Mouse (Mus musculus) cerebellum, adult 18-20 months (tissue): ENCODE results near the gene Iqgap3.
A peak's percentile ranks its signal among the peaks of the same experiment; 100 is the strongest.

Experiments used
- DNase-seq, 2 experiments: peaks; one replicate each; pipeline ENCODE4 v3.0.0; 2021

The Iqgap3 gene

DNA sequence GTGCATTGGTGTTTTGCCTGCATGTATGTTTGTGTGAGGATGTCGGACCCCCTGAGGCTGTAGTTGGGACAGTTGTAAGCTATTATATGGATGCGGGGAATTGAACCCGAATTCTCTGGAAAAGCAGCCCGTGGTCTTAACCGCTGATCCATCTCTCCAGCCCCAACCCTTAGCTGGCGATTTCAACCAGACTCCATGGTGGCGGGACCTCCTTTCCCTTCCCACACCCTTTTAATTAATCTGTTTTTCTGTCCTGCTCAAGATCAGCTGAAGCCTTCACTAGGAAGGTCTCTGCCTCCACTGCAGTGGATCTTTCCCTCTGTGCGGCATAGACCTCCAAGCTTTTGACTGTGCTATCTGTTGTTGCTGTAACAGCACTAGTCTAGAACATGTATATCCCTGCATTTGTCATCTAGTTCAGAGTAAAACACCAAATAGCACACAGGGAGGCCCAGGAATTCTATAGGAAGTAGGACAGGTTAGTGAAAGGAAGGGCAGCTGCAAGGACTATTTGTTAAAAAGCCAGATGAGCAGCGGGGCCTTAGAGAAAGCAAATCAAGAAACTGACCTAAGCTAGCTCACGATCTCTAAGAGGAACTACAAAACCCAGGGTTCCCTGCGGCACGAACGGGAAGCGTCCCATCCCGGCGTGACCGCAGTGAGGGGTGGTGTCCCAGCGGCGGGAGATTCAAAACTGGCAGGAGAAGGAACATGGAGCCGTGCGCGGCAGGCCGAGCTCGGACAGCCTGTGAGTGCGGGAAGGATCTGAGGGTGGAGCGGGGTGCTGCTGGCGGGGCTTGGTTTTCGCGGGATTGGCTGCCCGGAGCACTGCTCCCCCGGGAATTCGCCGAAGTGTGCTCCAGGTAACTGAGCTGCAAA is at the start of gene Iqgap3:
Gene Iqgap3, plus strand, starts transcription at position 627 of the 879 bp plus-strand sequence.
- DNase-seq, result peak; percentile 88 to 93

DNA sequence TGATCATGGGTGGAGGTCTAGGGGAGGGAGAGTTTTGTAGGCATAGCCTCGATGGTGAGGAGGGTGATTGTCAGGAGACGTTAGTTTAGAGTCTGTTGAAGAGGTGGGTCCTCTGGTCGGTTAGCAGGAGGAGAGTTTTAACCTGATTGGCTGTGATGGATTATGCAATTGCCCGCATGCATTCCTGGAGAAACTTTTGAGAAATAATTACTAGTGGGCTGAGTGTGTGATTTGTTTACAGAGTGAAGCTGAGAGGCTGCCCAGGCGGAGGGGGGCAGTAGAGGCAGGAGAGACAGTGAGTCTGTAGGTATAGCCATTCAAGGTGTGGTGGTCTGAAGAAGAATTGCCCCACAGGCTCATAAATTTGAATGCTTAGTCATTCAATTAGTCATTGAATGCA is 48.3 kb upstream of the Iqgap3 start:
- no peak for DNase-seq

- no peak for DNase-seq
These were observed 46.0 kb upstream of the Iqgap3 start for GRCm38 (mm10) chr3:88035561-88036293.

- DNase-seq, result peak; percentile 85 to 90
These were observed 38.9 kb upstream of the Iqgap3 start, which contains the start of gene Gpatch4 for GRCm38 (mm10) chr3:88042661-88043421. TSS of gene Gpatch4 (plus strand) at chr3:88043108.

GRCm38 (mm10) chr3:88049532-88049931 is 32.2 kb upstream of the Iqgap3 start:
- DNase-seq, result no peak

GRCm38 (mm10) chr3:88057030-88057429 is 24.7 kb upstream of the Iqgap3 start:
- DNase-seq, result no peak

- peak; percentile 84 to 87 for DNase-seq
These were observed 23.7 kb upstream of the Iqgap3 start, which contains the start of gene Naxe for GRCm38 (mm10) chr3:88057902-88058696. TSS of gene Naxe (minus strand) at chr3:88058495.

- no peak for DNase-seq
These were observed 13.4 kb upstream of the Iqgap3 start for GRCm38 (mm10) chr3:88068386-88068785.

GRCm38 (mm10) chr3:88071783-88072182 is 10.0 kb upstream of the Iqgap3 start:
- DNase-seq, result peak; percentile 86 to 91

DNA sequence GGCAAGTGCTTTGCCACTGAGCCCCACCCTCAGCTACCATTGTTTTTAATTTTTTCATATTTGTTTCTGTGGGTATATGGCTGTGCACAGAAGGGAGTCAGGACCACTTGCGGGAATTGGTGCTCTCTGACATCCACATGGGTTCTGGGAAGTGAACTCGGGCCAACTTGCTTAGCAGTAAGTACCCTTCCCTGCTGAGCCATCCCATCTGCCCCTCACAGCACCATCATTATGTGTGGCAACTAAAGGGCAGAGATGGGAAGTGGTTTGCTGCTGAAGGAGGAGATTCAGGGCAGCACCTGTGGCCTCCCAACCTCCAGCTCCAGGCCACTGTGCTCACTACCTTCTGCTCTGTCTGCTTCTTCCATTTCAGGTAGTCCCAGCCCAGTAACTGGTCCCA is 8.1 kb upstream of the Iqgap3 start:
- DNase-seq, result no peak

DNA sequence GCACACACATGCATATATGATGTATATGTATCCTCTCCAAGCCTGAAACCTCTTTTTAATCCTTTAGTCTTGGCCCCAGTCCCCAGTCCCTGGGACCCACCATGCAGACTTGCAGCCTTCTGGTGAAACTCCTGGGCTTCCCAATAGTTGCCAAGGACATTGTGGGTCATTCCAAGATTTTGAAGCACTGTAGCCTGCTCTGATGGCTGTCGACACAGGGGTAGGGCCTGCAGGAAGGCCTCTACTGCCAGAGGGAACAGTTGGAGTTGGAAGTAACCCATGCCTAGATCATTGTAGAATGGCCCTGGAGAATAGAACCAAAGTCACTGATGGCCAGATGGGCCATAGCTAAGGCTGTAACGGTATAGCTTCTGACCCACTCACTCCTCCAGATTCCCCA is 7.4 kb upstream of the Iqgap3 start:
- no peak for DNase-seq

- no peak for DNase-seq
These were observed 7.0 kb upstream of the Iqgap3 start for GRCm38 (mm10) chr3:88074766-88075165.

- DNase-seq, result no peak
These were observed 4.3 kb upstream of the Iqgap3 start for GRCm38 (mm10) chr3:88077441-88077840.

- DNase-seq, result no peak
These were observed 3.6 kb upstream of the Iqgap3 start, which contains the start of gene Ttc24 for GRCm38 (mm10) chr3:88078204-88078603. TSS of gene Ttc24 (minus strand) at chr3:88078304.

- no peak for DNase-seq
These were observed 450 bp downstream of the Iqgap3 start for GRCm38 (mm10) chr3:88082224-88082618.

DNA sequence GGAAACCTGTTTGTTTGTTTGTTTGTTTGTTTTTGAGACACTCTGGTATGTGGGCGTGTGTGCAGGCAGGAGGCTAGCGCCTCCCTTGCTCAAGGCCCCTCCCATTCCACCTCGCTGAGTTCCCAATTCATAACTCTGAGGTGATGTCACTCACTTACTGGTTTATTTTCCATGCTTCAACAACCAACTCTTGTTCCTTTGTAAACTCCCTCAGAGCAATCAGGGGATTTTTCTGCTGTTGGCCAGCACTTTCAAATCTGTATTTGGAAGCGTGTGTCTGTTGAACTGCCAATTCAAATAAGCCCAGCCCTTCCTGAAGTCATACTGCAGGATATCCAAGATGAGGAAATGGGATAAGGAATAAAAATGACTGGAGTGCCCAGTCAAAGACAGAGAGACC is 892 bp downstream of the Iqgap3 start:
- DNase-seq, result no peak

DNA sequence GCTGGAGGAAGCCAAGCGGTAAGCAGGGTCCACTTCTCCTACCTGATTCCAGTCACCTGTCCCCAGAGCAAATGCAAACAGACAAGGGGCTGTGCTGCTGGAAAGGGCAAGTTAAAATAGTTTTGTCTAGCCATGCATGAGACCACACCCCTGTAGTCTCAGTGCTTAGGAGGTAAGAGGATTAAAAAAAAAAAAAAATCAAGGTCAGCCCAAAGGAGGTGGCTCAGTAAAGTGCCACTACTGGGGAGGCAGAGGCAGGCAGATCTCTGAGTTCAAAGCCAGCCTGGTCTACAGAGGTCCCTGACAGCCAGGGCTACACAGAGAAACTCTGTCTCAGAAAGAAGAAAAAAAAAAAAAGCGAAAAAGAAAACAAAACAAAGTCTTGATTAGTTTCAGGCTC is 2.2 kb downstream of the Iqgap3 start:
- no peak for DNase-seq

DNA sequence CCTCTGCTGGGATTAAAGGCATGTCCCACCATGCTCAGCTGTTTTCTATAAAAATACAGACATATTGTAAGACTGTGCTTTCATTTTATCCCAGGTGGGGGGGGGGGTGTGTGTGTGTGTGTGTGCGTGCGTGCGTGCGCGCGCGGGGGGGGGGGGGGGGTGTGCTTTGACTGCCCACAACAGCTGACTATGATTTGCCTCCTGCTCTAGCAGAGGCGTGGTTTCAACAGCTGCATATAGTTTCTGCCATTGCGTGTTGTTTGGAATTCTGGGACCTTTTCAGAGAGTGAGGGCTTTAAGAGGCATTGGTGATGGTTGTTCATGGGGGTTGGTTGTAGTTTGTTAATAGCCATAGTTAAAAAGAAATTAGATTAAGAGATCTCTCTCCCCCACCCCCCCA is 3.7 kb downstream of the Iqgap3 start:
- no peak for DNase-seq

DNA sequence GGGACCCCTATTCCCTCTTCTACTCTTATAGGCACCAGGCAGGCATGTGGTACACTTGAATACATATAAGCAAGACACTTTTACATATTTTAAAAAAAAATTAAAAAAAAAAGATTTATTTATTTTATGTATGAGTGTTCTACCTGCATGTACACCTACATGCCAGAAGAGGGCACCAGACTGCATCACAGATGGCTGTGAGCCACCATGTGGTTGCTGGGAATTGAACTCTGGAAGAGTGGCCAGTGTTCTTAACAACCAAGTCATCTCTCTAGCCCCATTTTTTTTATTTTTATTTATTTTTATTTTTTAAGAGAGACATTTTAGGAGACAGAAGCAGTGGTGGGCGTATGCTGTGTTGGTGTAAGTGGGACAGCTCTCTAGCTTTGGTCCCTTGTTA is 5.9 kb downstream of the Iqgap3 start:
- peak; percentile 40 to 47 for DNase-seq

- no peak for DNase-seq
These were observed 8.3 kb downstream of the Iqgap3 start for GRCm38 (mm10) chr3:88090106-88090505.

GRCm38 (mm10) chr3:88090616-88091015 is 8.8 kb downstream of the Iqgap3 start:
- DNase-seq, result peak; percentile 25 to 31

DNA sequence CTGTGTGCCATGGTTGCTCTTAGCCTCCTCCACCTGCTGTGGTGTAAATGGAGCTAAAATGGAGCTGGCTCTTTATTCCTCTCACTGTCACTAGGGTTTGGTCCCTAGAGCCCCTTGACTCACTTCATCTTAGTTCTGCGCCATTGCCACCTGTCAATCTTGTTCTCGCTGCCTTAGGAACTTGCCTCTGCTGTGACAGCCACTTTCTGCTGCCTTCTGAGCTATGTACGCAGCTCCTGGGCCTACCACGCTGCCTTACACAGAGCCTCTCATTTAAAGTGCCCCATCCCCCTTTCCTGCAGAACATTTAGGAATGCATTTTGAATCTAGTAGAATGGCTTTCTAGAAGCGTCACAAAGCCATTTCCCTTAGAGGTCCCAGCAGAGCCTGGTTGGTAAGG is 12.4 kb downstream of the Iqgap3 start:
- DNase-seq, result no peak
